Mouse (Mus musculus): Measurements from ENCODE around the gene Hhat. TPM values are rescaled to one million over a fixed set of nuclear protein-coding genes. Genes with fewer than 3 reads are reported as not detected.
A peak's percentile ranks its signal among the peaks of the same experiment; 100 is the strongest.

Gene Hhat
- polyA plus RNA-seq, 1 experiment: 3.1 TPM

DNA sequence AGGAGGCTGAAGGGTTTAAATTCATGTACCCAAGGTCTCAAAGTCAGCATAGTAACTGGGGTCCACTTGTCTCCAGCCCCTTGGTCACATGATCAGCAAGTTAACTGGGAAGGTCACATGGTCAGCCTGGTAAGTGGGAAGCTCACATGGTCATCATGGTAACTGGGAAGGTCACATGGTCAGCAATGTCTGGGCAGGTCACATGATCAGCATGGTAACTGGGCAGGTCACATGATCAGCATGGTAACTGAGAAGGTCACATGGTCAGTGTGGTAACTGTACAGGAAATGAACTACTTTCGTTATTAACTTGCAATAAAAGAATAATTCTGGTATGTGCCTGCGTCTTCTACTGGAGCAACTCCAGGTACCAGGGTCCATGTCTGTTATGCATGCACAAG is 29.1 kb downstream of the Hhat start:
- Histone ChIP-seq H3K4me3 (ENCODE audit: low read depth, low read length) (no peak overlapping the region), H3K36me3 (ENCODE audit: control insufficient read depth, insufficient read depth, low read length, poor library complexity, severe bottlenecking) (no peaks in the 10 kb centered on the region), H3K27me3 (ENCODE audit: control insufficient read depth, insufficient read depth, low read length, poor library complexity, severe bottlenecking) (no peaks in the 10 kb centered on the region), H3K27ac (ENCODE audit: insufficient read depth, low read length) (no peak overlapping the region), H3K9ac (ENCODE audit: low read depth, poor library complexity, severe bottlenecking) (no peak overlapping the region), H3K4me1 (ENCODE audit: control insufficient read depth, insufficient read depth, low read length) (no peaks in the 10 kb centered on the region), H3K9me3 (replicated peaks; ENCODE audit: control insufficient read depth, insufficient read depth, low read length, poor library complexity, severe bottlenecking) (no peaks in the 10 kb centered on the region)
- TF ChIP-seq POLR2A (IDR thresholded peaks at IDR 0.05; ENCODE audit: insufficient read depth, low read length): no peak
- TF ChIP-seq EP300 (IDR thresholded peaks at IDR 0.05; ENCODE audit: insufficient read depth, low read depth, low read length): no peak
- no peak for TF ChIP-seq CTCF (IDR thresholded peaks at IDR 0.05; ENCODE audit: low read depth, low read length)

- no peaks in the 10 kb centered on the region for H3K4me1 ChIP-seq (ENCODE audit: control insufficient read depth, insufficient read depth, low read length)
- H3K27ac ChIP-seq (ENCODE audit: insufficient read depth, low read length): no peak overlapping the region
- no peak for TF ChIP-seq EP300 (IDR thresholded peaks at IDR 0.05; ENCODE audit: insufficient read depth, low read depth, low read length)
- TF ChIP-seq POLR2A (IDR thresholded peaks at IDR 0.05; ENCODE audit: insufficient read depth, low read length): no peak
- no peak for TF ChIP-seq CTCF (IDR thresholded peaks at IDR 0.05; ENCODE audit: low read depth, low read length)
- no peak overlapping the region for H3K4me3 ChIP-seq (ENCODE audit: low read depth, low read length)
- H3K27me3 ChIP-seq (ENCODE audit: control insufficient read depth, insufficient read depth, low read length, poor library complexity, severe bottlenecking): no peaks in the 10 kb centered on the region
- H3K36me3 ChIP-seq (ENCODE audit: control insufficient read depth, insufficient read depth, low read length, poor library complexity, severe bottlenecking): no peaks in the 10 kb centered on the region
- no peak overlapping the region for H3K9ac ChIP-seq (ENCODE audit: low read depth, poor library complexity, severe bottlenecking)
- no peaks in the 10 kb centered on the region for H3K9me3 ChIP-seq (replicated peaks; ENCODE audit: control insufficient read depth, insufficient read depth, low read length, poor library complexity, severe bottlenecking)
These were observed 34.5 kb downstream of the Hhat start for GRCm38 (mm10) chr1:192736524-192736923.

DNA sequence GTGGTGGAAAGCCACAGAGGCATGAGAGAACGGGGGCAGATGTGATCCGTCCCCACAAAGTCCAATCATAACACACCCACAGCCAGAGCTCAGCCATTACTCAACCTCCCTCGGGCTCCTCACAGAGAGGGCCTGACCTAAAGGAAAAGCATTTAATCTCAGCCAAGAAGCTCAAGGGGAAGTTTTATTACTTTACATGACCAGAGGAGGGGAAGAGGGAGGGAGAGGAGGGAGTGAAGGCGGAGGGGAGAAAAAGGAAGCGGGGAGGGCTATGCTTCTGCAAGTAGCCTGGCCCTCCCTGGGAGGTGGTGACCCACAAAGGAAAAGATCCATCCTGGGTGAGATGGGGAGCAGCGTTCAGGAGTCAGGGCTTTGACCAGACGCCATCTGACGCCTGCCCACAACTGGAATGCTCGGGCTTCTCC is 35.0 kb downstream of the Hhat start:
- no peaks in the 10 kb centered on the region for H3K9me3 ChIP-seq (replicated peaks; ENCODE audit: control insufficient read depth, insufficient read depth, low read length, poor library complexity, severe bottlenecking)
- H3K4me1 ChIP-seq (ENCODE audit: control insufficient read depth, insufficient read depth, low read length): no peaks in the 10 kb centered on the region
- H3K4me3 ChIP-seq (ENCODE audit: low read depth, low read length): no peak overlapping the region
- no peaks in the 10 kb centered on the region for H3K27me3 ChIP-seq (ENCODE audit: control insufficient read depth, insufficient read depth, low read length, poor library complexity, severe bottlenecking)
- H3K36me3 ChIP-seq (ENCODE audit: control insufficient read depth, insufficient read depth, low read length, poor library complexity, severe bottlenecking): no peaks in the 10 kb centered on the region
- TF ChIP-seq EP300 (IDR thresholded peaks at IDR 0.05; ENCODE audit: insufficient read depth, low read depth, low read length): no peak
- TF ChIP-seq POLR2A (IDR thresholded peaks at IDR 0.05; ENCODE audit: insufficient read depth, low read length): no peak
- no peak for TF ChIP-seq CTCF (IDR thresholded peaks at IDR 0.05; ENCODE audit: low read depth, low read length)
- H3K27ac ChIP-seq (ENCODE audit: insufficient read depth, low read length): no peak overlapping the region
- no peak overlapping the region for H3K9ac ChIP-seq (ENCODE audit: low read depth, poor library complexity, severe bottlenecking)

GRCm38 (mm10) chr1:192730517-192730916 is 40.5 kb downstream of the Hhat start:
- Histone ChIP-seq H3K4me3 (ENCODE audit: low read depth, low read length) (no peak overlapping the region), H3K36me3 (ENCODE audit: control insufficient read depth, insufficient read depth, low read length, poor library complexity, severe bottlenecking) (no peaks in the 10 kb centered on the region), H3K27ac (ENCODE audit: insufficient read depth, low read length) (no peak overlapping the region), H3K4me1 (ENCODE audit: control insufficient read depth, insufficient read depth, low read length) (no peaks in the 10 kb centered on the region), H3K9me3 (replicated peaks; ENCODE audit: control insufficient read depth, insufficient read depth, low read length, poor library complexity, severe bottlenecking) (no peaks in the 10 kb centered on the region), H3K9ac (ENCODE audit: low read depth, poor library complexity, severe bottlenecking) (no peak overlapping the region), H3K27me3 (ENCODE audit: control insufficient read depth, insufficient read depth, low read length, poor library complexity, severe bottlenecking) (no peaks in the 10 kb centered on the region)
- TF ChIP-seq POLR2A (IDR thresholded peaks at IDR 0.05; ENCODE audit: insufficient read depth, low read length): no peak

DNA sequence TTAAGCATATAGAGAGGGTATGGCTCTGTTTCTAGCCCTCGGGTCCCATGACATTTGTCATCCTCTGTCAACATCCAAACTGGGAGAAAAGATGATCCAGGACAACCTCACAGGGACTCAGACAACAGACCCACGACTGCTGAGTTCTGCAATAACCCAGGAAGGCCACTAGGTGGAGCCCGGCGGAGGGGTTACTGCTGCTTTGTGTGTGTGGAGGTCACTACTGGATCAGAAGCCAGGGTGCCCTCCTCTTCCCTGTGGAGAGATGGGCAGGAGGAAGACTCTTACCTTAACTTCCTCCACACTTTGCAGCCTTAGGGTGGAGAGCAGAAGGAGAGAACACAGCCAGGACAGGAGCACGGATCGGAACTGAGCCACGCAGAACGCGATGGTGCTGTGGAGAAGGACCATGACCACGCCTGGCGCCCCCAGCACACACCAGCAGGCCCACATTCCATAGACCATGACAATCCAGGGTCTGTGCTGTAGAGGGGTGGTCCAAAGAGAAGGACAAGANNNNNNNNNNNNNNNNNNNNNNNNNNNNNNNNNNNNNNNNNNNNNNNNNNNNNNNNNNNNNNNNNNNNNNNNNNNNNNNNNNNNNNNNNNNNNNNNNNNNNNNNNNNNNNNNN is 43.9 kb downstream of the Hhat start:
- Histone ChIP-seq H3K4me1 (ENCODE audit: control insufficient read depth, insufficient read depth, low read length) (no peaks in the 10 kb centered on the region), H3K36me3 (ENCODE audit: control insufficient read depth, insufficient read depth, low read length, poor library complexity, severe bottlenecking) (no peaks in the 10 kb centered on the region), H3K9ac (ENCODE audit: low read depth, poor library complexity, severe bottlenecking) (no peak overlapping the region), H3K27me3 (ENCODE audit: control insufficient read depth, insufficient read depth, low read length, poor library complexity, severe bottlenecking) (no peaks in the 10 kb centered on the region), H3K9me3 (replicated peaks; ENCODE audit: control insufficient read depth, insufficient read depth, low read length, poor library complexity, severe bottlenecking) (no peaks in the 10 kb centered on the region), H3K4me3 (ENCODE audit: low read depth, low read length) (no peak overlapping the region), H3K27ac (ENCODE audit: insufficient read depth, low read length) (no peak overlapping the region)
- TF ChIP-seq CTCF (IDR thresholded peaks at IDR 0.05; ENCODE audit: low read depth, low read length) (peak; percentile 72), POLR2A (IDR thresholded peaks at IDR 0.05; ENCODE audit: insufficient read depth, low read length) (no peak), EP300 (IDR thresholded peaks at IDR 0.05; ENCODE audit: insufficient read depth, low read depth, low read length) (no peak)

GRCm38 (mm10) chr1:192722147-192722546 is 48.9 kb downstream of the Hhat start:
- Histone ChIP-seq H3K36me3 (ENCODE audit: control insufficient read depth, insufficient read depth, low read length, poor library complexity, severe bottlenecking) (no peaks in the 10 kb centered on the region), H3K4me1 (ENCODE audit: control insufficient read depth, insufficient read depth, low read length) (no peaks in the 10 kb centered on the region), H3K27ac (ENCODE audit: insufficient read depth, low read length) (no peak overlapping the region), H3K27me3 (ENCODE audit: control insufficient read depth, insufficient read depth, low read length, poor library complexity, severe bottlenecking) (no peaks in the 10 kb centered on the region), H3K4me3 (ENCODE audit: low read depth, low read length) (no peak overlapping the region), H3K9me3 (replicated peaks; ENCODE audit: control insufficient read depth, insufficient read depth, low read length, poor library complexity, severe bottlenecking) (no peaks in the 10 kb centered on the region), H3K9ac (ENCODE audit: low read depth, poor library complexity, severe bottlenecking) (no peak overlapping the region)
- TF ChIP-seq CTCF (IDR thresholded peaks at IDR 0.05; ENCODE audit: low read depth, low read length): peak; percentile 69
- no peak for TF ChIP-seq EP300 (IDR thresholded peaks at IDR 0.05; ENCODE audit: insufficient read depth, low read depth, low read length)

All from ES-Bruce4 (cell line).